Mouse (Mus musculus) adrenal gland, adult 18-20 months (tissue): ENCODE measurements around the gene 1700023F06Rik. TPM values are rescaled to one million over a fixed set of nuclear protein-coding genes. Genes with fewer than 3 reads are reported as not detected.
A peak's percentile ranks its signal among the peaks of the same experiment; 100 is the strongest.

Experiments
- DNase-seq, 2 experiments: peaks; one replicate each; pipeline ENCODE4 v3.0.0; 2021 to 2022; ENCODE audit warnings: low spot score in 2 of 2
- long read RNA-seq, 2 experiments: library from polyadenylated mRNA; stranded (forward); transcript quantifications; one replicate each; pipeline ENCODE4 v2.0.0; 2021
- total RNA-seq, 2 experiments: library from RNA; stranded (reverse); gene quantifications; 1 replicate in 1 of 2; 2 replicates in 1 of 2; pipeline ENCODE4 v1.2.3; 2021

Gene 1700023F06Rik
- under 1 TPM; 0.27 to 0.61 TPM for total RNA-seq
- long read RNA-seq, experiment 1, partial matches to known transcripts, result 1 of 1 reads
- long read RNA-seq, experiment 1, other reads (novel, unspliced or antisense), result 0 of 1 reads
- long read RNA-seq, experiment 2, partial matches to known transcripts, result 1 of 1 reads
- long read RNA-seq, experiment 2, other reads (novel, unspliced or antisense), result 0 of 1 reads

GRCm38 (mm10) chr11:103208458-103208857 lies at the start of gene 1700023F06Rik:
Gene 1700023F06Rik (minus strand): TSS chr11:103208558.
- DNase-seq, result no peak

- DNase-seq, result no peak
Observed at GRCm38 (mm10) chr11:103257938-103258481, 49.7 kb upstream of the 1700023F06Rik start.

GRCm38 (mm10) chr11:103253605-103254004 lies 45.2 kb upstream of the 1700023F06Rik start:
- no peak for DNase-seq

- no peak for DNase-seq
Observed at GRCm38 (mm10) chr11:103252380-103252779, 44.0 kb upstream of the 1700023F06Rik start.

- DNase-seq, result no peak
Observed at GRCm38 (mm10) chr11:103250324-103250723, 42.0 kb upstream of the 1700023F06Rik start.

GRCm38 (mm10) chr11:103249509-103249908 lies 41.2 kb upstream of the 1700023F06Rik start:
- no peak for DNase-seq

- DNase-seq, result no peak
Observed at GRCm38 (mm10) chr11:103248837-103249236, 40.5 kb upstream of the 1700023F06Rik start.

GRCm38 (mm10) chr11:103247504-103248177 lies 39.3 kb upstream of the 1700023F06Rik start:
- peak in 1 of 2 experiments; percentile 56 for DNase-seq

- no peak for DNase-seq
Observed at GRCm38 (mm10) chr11:103246731-103247290, 38.5 kb upstream of the 1700023F06Rik start.

- DNase-seq, result peak in 1 of 2 experiments; percentile 51
Observed at GRCm38 (mm10) chr11:103246081-103246730, 37.8 kb upstream of the 1700023F06Rik start.

- no peak for DNase-seq
Observed at GRCm38 (mm10) chr11:103244856-103245255, 36.5 kb upstream of the 1700023F06Rik start.

- DNase-seq, result no peak
Observed at GRCm38 (mm10) chr11:103240740-103241139, 32.4 kb upstream of the 1700023F06Rik start.

- no peak for DNase-seq
Observed at GRCm38 (mm10) chr11:103237757-103238156, 29.4 kb upstream of the 1700023F06Rik start.

- DNase-seq, result no peak
Observed at GRCm38 (mm10) chr11:103236903-103237302, 28.5 kb upstream of the 1700023F06Rik start.

GRCm38 (mm10) chr11:103236431-103236830 lies 28.1 kb upstream of the 1700023F06Rik start:
- no peak for DNase-seq

GRCm38 (mm10) chr11:103235702-103236101 lies 27.3 kb upstream of the 1700023F06Rik start:
- no peak for DNase-seq

- no peak for DNase-seq
Observed at GRCm38 (mm10) chr11:103234447-103234846, 26.1 kb upstream of the 1700023F06Rik start.

GRCm38 (mm10) chr11:103232966-103233365 lies 24.6 kb upstream of the 1700023F06Rik start:
- DNase-seq, result peak; percentile 87 to 89

- DNase-seq, result no peak
Observed at GRCm38 (mm10) chr11:103231367-103231766, 23.0 kb upstream of the 1700023F06Rik start.

GRCm38 (mm10) chr11:103230626-103231025 lies 22.3 kb upstream of the 1700023F06Rik start:
- no peak for DNase-seq

GRCm38 (mm10) chr11:103229608-103230007 lies 21.2 kb upstream of the 1700023F06Rik start:
- DNase-seq, result no peak
